Mouse (Mus musculus) hindbrain, embryonic 11.5 days (tissue): ENCODE measurements around the gene Traf2. TPM values are rescaled to one million over a fixed set of nuclear protein-coding genes. Genes with fewer than 3 reads are reported as not detected.
A peak's percentile ranks its signal among the peaks of the same experiment; 100 is the strongest.

Experiments used
- ATAC-seq: fragments of 200-750 bp; cut with Nextera tagmentation; 2 replicates; pipeline ENCODE4 v1.8.0; 2017; ENCODE audit warnings: mild to moderate bottlenecking, moderate TSS enrichment, moderate library complexity; ENCODE audit not compliant: low FRiP score
- DNase-seq: peaks from one replicate; pipeline ENCODE4 v3.0.0-alpha.2; 2015; ENCODE audit warnings: low spot score
- H3K27ac ChIP-seq: fragments of 300-500 bp; sonication (generic); 2 replicates; pipeline ENCODE4 v1.5.1; 2014; ENCODE audit warnings: mild to moderate bottlenecking, low read depth, low read length
- H3K27me3 ChIP-seq: fragments of 300-500 bp; sonication (generic); 2 replicates; pipeline ENCODE4 v1.6.1; 2014; ENCODE audit warnings: mild to moderate bottlenecking, low read length, moderate library complexity, mixed read lengths; ENCODE audit not compliant: control insufficient read depth, insufficient read depth
- H3K36me3 ChIP-seq: fragments of 300-500 bp; sonication (generic); 2 replicates; pipeline ENCODE4 v1.6.1; 2014; ENCODE audit warnings: mild to moderate bottlenecking, low read length, moderate library complexity, mixed read lengths; ENCODE audit not compliant: control insufficient read depth, insufficient read depth
- H3K4me1 ChIP-seq: fragments of 300-500 bp; sonication (generic); replicated peaks from 2 replicates; pipeline ENCODE4 v1.6.1; 2014; ENCODE audit warnings: low read length, mixed read lengths; ENCODE audit not compliant: control insufficient read depth, insufficient read depth
- H3K4me2 ChIP-seq: fragments of 300-500 bp; sonication (generic); replicated peaks from 2 replicates; pipeline ENCODE4 v1.6.1; 2014; ENCODE audit warnings: mild to moderate bottlenecking, low read depth, low read length
- H3K4me3 ChIP-seq: fragments of 300-500 bp; sonication (generic); 2 replicates; pipeline ENCODE4 v1.5.1; 2014; ENCODE audit warnings: low read depth, low read length
- H3K9ac ChIP-seq: fragments of 300-500 bp; sonication (generic); 2 replicates; pipeline ENCODE4 v1.6.1; 2014; ENCODE audit warnings: low read depth, low read length
- H3K9me3 ChIP-seq: fragments of 300-500 bp; sonication (generic); 2 replicates; pipeline ENCODE4 v1.6.1; 2016; ENCODE audit warnings: low read length; ENCODE audit not compliant: control insufficient read depth
- WGBS: fragments of 180-500 bp; shearing (Covaris S2); extraction: QIAGEN DNeasy Blood & Tissue Kit; methylation state at CpG from one replicate; pipeline ENCODE4 v1.1.7; 2014; 5-methylcytosine and 5-hydroxymethylcytosine counted together
- polyA plus RNA-seq: library from polyadenylated mRNA; unstranded; fragments of >200 nt; fragmentation: Nextera tagmentation; extraction: Ambion mirVana; gene quantifications from 2 replicates; pipeline ENCODE4 v1.2.1, GENCODE M21; 2014

The Traf2 gene
- polyA plus RNA-seq, 1 experiment from 2014 or later: 25.3 TPM

DNA sequence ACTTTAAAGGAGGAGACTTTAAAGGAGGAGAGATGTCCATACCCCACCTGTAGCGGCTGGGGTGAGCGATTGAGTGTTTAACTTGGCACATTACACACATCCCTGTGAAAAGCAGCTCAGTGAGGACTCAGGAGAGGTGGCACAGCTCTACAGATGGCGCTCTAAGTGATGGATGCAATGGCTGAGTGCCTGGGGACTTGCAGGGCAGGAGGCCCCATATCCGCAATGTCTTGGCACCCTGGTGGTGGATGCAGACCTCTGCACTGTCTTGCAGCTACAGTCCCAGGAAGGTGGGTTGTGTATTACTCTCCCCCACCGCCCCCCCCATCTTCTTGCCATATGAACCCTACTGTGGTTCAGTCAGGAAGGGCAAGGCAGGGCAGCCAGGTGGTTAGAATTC is 39.8 kb downstream of the Traf2 start:
- ATAC-seq: no peak
- no peak overlapping the region for H3K9ac ChIP-seq
- no peaks in the 10 kb centered on the region for H3K36me3 ChIP-seq
- no peaks in the 10 kb centered on the region for H3K9me3 ChIP-seq
- no peaks in the 10 kb centered on the region for H3K4me1 ChIP-seq
- H3K4me2 ChIP-seq: no peak overlapping the region
- 33% methylated on average over 5 of the region's 5 CpGs for WGBS
- no peaks in the 10 kb centered on the region for H3K27me3 ChIP-seq
- peak; percentile 17 for DNase-seq
- H3K27ac ChIP-seq: no peak overlapping the region
- no peak overlapping the region for H3K4me3 ChIP-seq

DNA sequence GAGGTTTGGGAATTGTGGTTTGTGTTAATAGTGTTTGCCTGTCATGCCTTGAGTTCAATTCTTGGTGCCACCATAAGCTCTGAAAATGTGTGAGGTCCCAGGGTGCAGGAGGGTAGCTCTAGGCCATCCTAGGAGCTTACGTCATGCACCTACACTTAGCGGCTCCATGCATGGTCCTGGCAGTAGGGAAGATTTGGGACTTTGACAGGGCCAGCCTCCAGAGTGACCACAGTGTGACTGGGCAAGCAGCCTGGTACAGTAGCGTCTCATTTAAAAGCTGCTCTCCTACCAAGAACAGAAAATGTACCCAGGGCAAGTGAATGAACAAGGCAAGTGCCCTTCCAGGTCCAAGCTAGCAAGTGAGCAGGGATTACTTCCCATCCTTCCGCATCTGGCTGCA is 40.9 kb downstream of the Traf2 start:
- Histone ChIP-seq H3K4me1 (peaks cover 4% of the 10 kb centered on the region; the same call in 1 of the 2 replicates), H3K9me3 (no peaks in the 10 kb centered on the region), H3K4me3 (no peak overlapping the region), H3K36me3 (no peaks in the 10 kb centered on the region), H3K9ac (no peak overlapping the region), H3K27ac (no peak overlapping the region), H3K4me2 (no peak overlapping the region), H3K27me3 (no peaks in the 10 kb centered on the region)
- no peak for DNase-seq
- 92% methylated on average over 4 of the region's 4 CpGs for WGBS
- no peak for ATAC-seq

DNA sequence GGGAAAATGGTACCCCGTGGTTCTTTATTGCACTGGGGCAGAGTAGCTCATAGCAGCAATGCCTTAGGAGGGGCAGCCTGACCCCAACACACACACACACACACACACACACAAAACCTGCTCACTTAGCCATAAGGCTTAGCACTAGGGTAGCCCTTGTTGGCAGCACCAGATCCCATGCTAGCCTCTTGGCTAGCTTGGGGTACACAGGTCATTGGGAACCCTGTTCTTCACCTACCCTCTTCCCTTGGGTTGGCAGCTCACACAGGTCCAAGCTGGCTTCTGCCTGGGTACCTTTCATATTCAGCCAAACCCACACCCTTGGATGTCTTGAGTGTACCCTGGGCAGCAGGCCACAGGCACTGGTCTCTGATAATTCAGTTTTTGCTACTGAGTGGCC is 41.7 kb downstream of the Traf2 start:
- ATAC-seq (no peak), DNase-seq (no peak)
- Histone ChIP-seq H3K27me3 (no peaks in the 10 kb centered on the region), H3K4me3 (no peak overlapping the region), H3K9ac (no peak overlapping the region), H3K36me3 (no peaks in the 10 kb centered on the region), H3K4me1 (peaks cover 4% of the 10 kb centered on the region; the same call in 1 of the 2 replicates), H3K9me3 (no peaks in the 10 kb centered on the region), H3K27ac (no peak overlapping the region), H3K4me2 (no peak overlapping the region)
- WGBS: 94% methylated on average over 1 of the region's 1 CpGs

DNA sequence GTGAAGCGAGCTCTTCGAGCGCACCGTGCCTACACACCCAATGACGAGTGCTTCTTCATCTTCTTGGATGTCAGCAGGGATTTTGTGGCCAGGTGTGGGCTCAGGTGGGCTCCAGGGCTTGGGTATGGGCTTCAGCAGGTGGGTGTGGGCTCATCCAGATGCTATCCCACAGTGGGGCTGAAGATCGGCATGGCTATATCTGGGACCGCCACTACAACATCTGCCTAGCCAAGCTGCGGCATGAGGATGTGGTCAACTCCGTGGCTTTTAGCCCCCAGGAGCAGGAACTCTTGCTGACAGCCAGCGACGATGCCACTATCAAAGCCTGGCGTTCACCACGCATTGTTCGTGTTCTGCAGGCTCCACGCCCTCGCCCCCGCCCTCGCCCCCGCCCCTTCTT is 42.2 kb downstream of the Traf2 start:
- Histone ChIP-seq H3K36me3 (no peaks in the 10 kb centered on the region), H3K9me3 (no peaks in the 10 kb centered on the region), H3K27ac (no peak overlapping the region), H3K9ac (no peak overlapping the region), H3K4me3 (no peak overlapping the region), H3K4me2 (no peak overlapping the region), H3K4me1 (peaks cover 4% of the 10 kb centered on the region; the same call in 1 of the 2 replicates), H3K27me3 (no peaks in the 10 kb centered on the region)
- no peak for ATAC-seq
- 93% methylated on average over 19 of the region's 19 CpGs for WGBS
- DNase-seq: no peak

DNA sequence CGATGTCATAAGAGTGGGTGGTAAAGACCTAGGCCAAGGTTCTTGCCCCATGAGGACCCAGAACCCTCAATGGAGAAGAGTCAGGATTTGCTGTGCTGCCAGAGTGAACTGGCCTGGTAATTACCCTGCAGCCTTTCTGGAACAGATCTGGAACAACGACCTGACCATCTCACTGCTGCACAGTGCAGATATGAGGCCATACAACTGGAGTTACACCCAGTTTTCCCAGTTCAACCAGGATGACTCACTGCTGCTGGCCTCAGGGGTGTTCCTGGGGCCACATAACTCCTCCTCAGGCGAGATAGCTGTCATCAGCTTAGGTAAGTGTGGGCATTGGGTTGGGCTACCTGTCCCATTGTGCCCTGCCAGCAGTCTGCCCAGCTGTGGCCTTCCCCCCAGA is 44.0 kb downstream of the Traf2 start:
- H3K9me3 ChIP-seq: no peaks in the 10 kb centered on the region
- H3K4me3 ChIP-seq: no peak overlapping the region
- no peak overlapping the region for H3K4me2 ChIP-seq
- H3K27me3 ChIP-seq: no peaks in the 10 kb centered on the region
- WGBS: 85% methylated on average over 3 of the region's 3 CpGs
- no peaks in the 10 kb centered on the region for H3K36me3 ChIP-seq
- ATAC-seq: no peak
- no peak overlapping the region for H3K9ac ChIP-seq
- H3K4me1 ChIP-seq: peaks cover 4% of the 10 kb centered on the region; the same call in 1 of the 2 replicates
- no peak for DNase-seq
- no peak overlapping the region for H3K27ac ChIP-seq

DNA sequence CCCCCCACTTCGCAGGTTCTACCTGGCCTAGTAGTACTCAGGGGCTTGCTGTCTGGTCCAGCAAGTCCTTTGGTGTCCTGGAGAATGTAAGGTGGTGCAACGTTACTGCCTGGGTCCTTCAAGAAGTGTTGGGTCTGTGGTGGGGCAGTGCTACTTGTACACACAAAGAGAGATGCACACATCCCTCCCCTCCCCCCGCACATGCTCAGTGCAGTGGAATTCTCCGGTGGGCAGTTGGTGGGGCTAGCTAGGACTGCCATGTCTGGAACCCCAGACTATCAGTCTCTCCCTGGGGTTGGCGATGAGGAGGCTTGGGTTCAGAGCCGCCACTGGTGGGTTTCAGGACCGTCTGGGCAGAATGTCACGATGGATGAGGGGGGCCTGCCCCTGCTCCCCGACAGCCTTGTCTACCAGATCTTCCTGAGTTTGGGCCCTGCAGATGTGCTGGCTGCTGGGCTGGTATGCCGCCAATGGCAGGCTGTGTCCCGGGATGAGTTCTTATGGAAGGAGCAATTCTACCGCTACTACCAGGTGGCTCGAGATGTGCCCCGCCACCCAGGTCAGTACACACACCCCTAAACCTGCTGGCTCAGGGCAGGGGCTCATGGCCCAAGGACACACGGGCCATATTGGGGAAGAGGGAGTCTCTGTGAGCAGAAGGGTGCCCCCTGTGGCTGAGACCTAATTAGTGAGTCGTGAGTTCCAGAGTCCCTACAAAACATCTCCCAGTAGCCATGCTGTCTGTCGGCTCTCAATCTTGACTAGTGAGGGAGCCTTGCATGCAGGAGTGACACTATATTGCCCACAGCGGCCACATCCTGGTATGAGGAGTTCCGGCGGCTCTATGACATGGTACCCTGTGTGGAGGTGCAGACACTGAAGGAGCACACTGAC is 44.9 kb downstream of the Traf2 start, which contains the start of gene C8g:
Gene C8g, minus strand, starts transcription at position 127 of the 894 bp plus-strand sequence.
- ATAC-seq: no peak
- Histone ChIP-seq H3K27me3 (no peaks in the 10 kb centered on the region), H3K4me3 (peak within 1 kb of the TSS; percentile 86), H3K9me3 (no peaks in the 10 kb centered on the region), H3K27ac (0 out of 2 replicates have a peak within 1 kb of the TSS, but pooled peaks have one; percentile 19), H3K36me3 (no peaks in the 10 kb centered on the region), H3K4me2 (peak within 1 kb of the TSS; percentile 83), H3K9ac (peak within 1 kb of the TSS; percentile 96), H3K4me1 (peaks cover 4% of the 10 kb centered on the region; the same call in 1 of the 2 replicates)
- WGBS: 78% methylated on average over 20 of the region's 20 CpGs
- DNase-seq: peak; percentile 23

DNA sequence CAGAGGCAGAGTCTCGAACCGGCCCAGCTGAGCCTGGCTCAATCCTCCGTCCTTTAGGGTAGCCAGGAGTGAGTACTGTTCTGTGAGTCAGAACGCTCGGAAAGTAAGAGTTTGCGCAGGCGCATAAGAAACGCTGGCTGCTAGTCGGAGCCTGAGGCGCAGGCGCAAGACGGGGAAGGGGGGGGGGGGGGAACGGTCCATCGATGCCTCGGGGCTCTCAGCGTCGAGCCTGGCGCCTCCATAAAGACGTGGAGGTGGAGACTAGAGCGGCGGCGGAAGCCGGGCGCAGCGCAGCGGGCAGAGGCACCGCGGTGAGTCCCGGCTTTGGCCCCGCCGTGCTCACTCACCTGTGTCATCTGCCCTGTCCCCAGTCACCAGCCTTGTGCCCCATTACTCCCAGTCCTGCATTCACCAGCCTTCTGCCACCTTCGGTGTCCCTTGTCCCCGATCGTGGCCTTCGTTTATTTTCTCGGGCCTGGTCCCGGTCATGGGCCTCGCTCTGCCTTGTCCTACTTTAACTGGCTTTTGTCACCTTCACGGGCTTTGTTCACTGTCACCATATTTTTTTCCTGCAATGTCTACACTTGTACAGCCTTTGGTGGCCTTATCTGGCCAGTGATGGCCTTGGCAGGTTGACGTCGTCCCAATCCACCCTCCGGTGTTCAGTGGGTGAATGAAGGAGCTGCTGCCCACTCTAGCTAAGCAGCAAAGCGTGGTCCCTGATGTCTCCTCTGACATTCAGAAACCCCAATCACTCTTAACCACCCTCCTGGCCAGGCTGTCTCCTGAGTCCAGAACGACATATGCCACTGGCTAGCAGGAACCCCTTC is 45.9 kb downstream of the Traf2 start, which contains the start of gene Fbxw5:
Gene Fbxw5, plus strand, starts transcription at position 175 of the 830 bp plus-strand sequence.
- ATAC-seq (peak; percentile 87), DNase-seq (peak; percentile 94)
- H3K36me3 ChIP-seq: no peaks in the 10 kb centered on the region
- WGBS: 2% methylated on average over 27 of the region's 44 CpGs
- 0 out of 2 replicates have a peak within 1 kb of the TSS, but pooled peaks have one; percentile 19 for H3K27ac ChIP-seq
- H3K9me3 ChIP-seq: no peaks in the 10 kb centered on the region
- H3K4me3 ChIP-seq: peak within 1 kb of the TSS; percentile 86
- H3K9ac ChIP-seq: peak within 1 kb of the TSS; percentile 96
- H3K4me1 ChIP-seq: peaks cover 4% of the 10 kb centered on the region; the same call in 1 of the 2 replicates
- peak within 1 kb of the TSS; percentile 83 for H3K4me2 ChIP-seq
- no peaks in the 10 kb centered on the region for H3K27me3 ChIP-seq

DNA sequence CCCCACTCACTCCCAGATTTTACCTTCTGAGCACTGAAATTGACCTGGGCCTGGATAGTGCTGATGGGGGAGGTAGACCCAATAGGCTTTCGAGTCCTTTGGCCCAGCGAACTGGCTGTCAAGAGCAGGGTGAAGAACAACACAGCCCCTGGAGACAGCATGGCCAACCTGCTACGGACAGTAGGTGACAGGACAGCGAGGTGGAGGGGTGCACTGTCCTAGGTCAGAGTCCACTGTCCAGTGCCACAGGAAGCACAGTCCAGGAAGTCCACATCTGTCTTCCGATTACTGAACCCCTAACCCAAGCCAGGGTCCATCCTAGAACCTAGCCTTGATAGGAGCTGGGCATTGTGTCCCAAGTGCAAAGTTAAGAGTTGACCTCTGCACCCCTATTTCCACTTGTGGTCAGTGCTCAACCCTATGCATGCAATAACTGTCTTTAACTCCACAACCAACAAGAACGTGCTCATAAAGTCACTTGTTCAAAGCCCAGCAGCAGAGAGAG is 46.6 kb downstream of the Traf2 start:
- H3K9ac ChIP-seq: peak overlapping the region; percentile 44; the same call in 1 of the 2 replicates
- no peaks in the 10 kb centered on the region for H3K9me3 ChIP-seq
- H3K27ac ChIP-seq: no peak overlapping the region
- 64% methylated on average over 6 of the region's 6 CpGs for WGBS
- ATAC-seq (peak; percentile 53), DNase-seq (no peak)
- no peaks in the 10 kb centered on the region for H3K36me3 ChIP-seq
- H3K4me1 ChIP-seq: peaks cover 4% of the 10 kb centered on the region; the same call in 1 of the 2 replicates
- peak overlapping the region; percentile 43 for H3K4me2 ChIP-seq
- H3K4me3 ChIP-seq: peak overlapping the region; percentile 86
- no peaks in the 10 kb centered on the region for H3K27me3 ChIP-seq
